Comparison of ENCODE assay signal across 7 mouse cellular contexts in genomic region chr6:86479311-86479710, GRCm38 (mm10). TPM values are rescaled to one million over a fixed set of nuclear protein-coding genes. Genes with fewer than 3 reads are reported as not detected.
DNase-seq lines count a peak whose midpoint lies in the region; ATAC-seq lines count a peak whose summit lies in the region.

No protein-coding gene starts in this region.

- ATAC-seq in CD4-positive, CD25-positive, alpha-beta regulatory T cell, adult 4 months, result no peak

- intact Hi-C loops in heart, postnatal 10 days (cut with DNase I), result no loop called here

- peak; percentile 30 for DNase-seq in MN1 (ENCODE audit: low spot score)
- peak; percentile 38 for DNase-seq in brain, adult 2 months (ENCODE audit: low read depth, low spot score)
- DNase-seq in heart, postnatal 10 days, result peak; percentile 58 to 67
- peak; percentile 63 to 77 for DNase-seq in kidney, postnatal 4 days
- DNase-seq in urinary bladder, postnatal 36 days (ENCODE audit: low spot score in 2 of 2), result no peak
- no peak for DNase-seq in right cerebral cortex, postnatal 36 days (ENCODE audit: low spot score in 2 of 2)

RNA-seq across cellular contexts. Expression of gene C87436, which starts 41.1 kb away (rescaled TPM):
- 10 to 100 TPM; 10.5 to 11.4 TPM for total RNA-seq in heart, postnatal 10 days (2021)
- polyA plus RNA-seq in CD4-positive, CD25-positive, alpha-beta regulatory T cell, adult 4 months (2017; shearing (Covaris generic)), result 10 to 100 TPM; 41.0 to 43.8 TPM

RNA-seq across cellular contexts. Expression of gene Pcbp1, which starts 46.8 kb away (rescaled TPM):
- total RNA-seq in heart, postnatal 10 days (2021), result 100 to 1,000 TPM; 205 to 210 TPM
- 10 to 100 TPM; 18.5 to 35.3 TPM for polyA plus RNA-seq in CD4-positive, CD25-positive, alpha-beta regulatory T cell, adult 4 months (2017; shearing (Covaris generic))

RNA-seq across cellular contexts. Expression of gene Gm44790, which starts 52.9 kb away (rescaled TPM):
- total RNA-seq in heart, postnatal 10 days (2021), result under 1 TPM in 1 of 2 experiments, not detected in 1; 0.93 TPM
- not detected for polyA plus RNA-seq in CD4-positive, CD25-positive, alpha-beta regulatory T cell, adult 4 months (2017; shearing (Covaris generic))

Comparison
In these comparisons a context has a peak if more than half of its experiments do, and no peak if none do; other contexts are left out.
1. DNase-seq: peak in MN1 (single experiment), brain, adult 2 months (single experiment), heart, postnatal 10 days (2 of 2) and kidney, postnatal 4 days (2 of 2); none in urinary bladder, postnatal 36 days (0 of 2) and right cerebral cortex, postnatal 36 days (0 of 2).